Mouse (Mus musculus): ENCODE results near the gene Utf1.
A peak's percentile ranks its signal among the peaks of the same experiment; 100 is the strongest.

Utf1 gene

GRCm38 (mm10) chr7:139937810-139938209 lies 5.8 kb upstream of the Utf1 start:
- no peak for DNase-seq (ENCODE audit: low spot score in 2 of 2)

GRCm38 (mm10) chr7:139940476-139941209 lies 2.9 kb upstream of the Utf1 start:
- no peak for DNase-seq (ENCODE audit: low spot score in 2 of 2)

- DNase-seq (ENCODE audit: low spot score in 2 of 2): no peak
These were observed 977 bp downstream of the Utf1 start for GRCm38 (mm10) chr7:139944291-139945240.

- no peak for DNase-seq (ENCODE audit: low spot score in 2 of 2)
These were observed 1.9 kb downstream of the Utf1 start for GRCm38 (mm10) chr7:139945516-139945915.

- DNase-seq (ENCODE audit: low spot score in 2 of 2): no peak
These were observed 2.4 kb downstream of the Utf1 start for GRCm38 (mm10) chr7:139946032-139946431.

- peak; percentile 32 to 50 for DNase-seq (ENCODE audit: low spot score in 2 of 2)
These were observed 6.3 kb downstream of the Utf1 start for GRCm38 (mm10) chr7:139949893-139950282.

- peak; percentile 36 to 47 for DNase-seq (ENCODE audit: low spot score in 2 of 2)
These were observed 6.8 kb downstream of the Utf1 start for GRCm38 (mm10) chr7:139950283-139950971.

GRCm38 (mm10) chr7:139951079-139951478 lies 7.5 kb downstream of the Utf1 start:
- peak in 1 of 2 experiments; percentile 20 for DNase-seq (ENCODE audit: low spot score in 2 of 2)

GRCm38 (mm10) chr7:139951991-139952633 lies 8.5 kb downstream of the Utf1 start:
- DNase-seq (ENCODE audit: low spot score in 2 of 2): no peak

- no peak for DNase-seq (ENCODE audit: low spot score in 2 of 2)
These were observed 11.9 kb downstream of the Utf1 start for GRCm38 (mm10) chr7:139955505-139955904.

GRCm38 (mm10) chr7:139956658-139957057 lies 13.1 kb downstream of the Utf1 start:
- DNase-seq (ENCODE audit: low spot score in 2 of 2): no peak

- DNase-seq (ENCODE audit: low spot score in 2 of 2): no peak
These were observed 13.8 kb downstream of the Utf1 start for GRCm38 (mm10) chr7:139957437-139957836.

GRCm38 (mm10) chr7:139957958-139958357 lies 14.4 kb downstream of the Utf1 start:
- DNase-seq (ENCODE audit: low spot score in 2 of 2): no peak

GRCm38 (mm10) chr7:139961141-139961540 lies 17.6 kb downstream of the Utf1 start:
- no peak for DNase-seq (ENCODE audit: low spot score in 2 of 2)

- no peak for DNase-seq (ENCODE audit: low spot score in 2 of 2)
These were observed 20.2 kb downstream of the Utf1 start for GRCm38 (mm10) chr7:139963814-139964213.

GRCm38 (mm10) chr7:139967175-139967574 lies 23.6 kb downstream of the Utf1 start:
- DNase-seq (ENCODE audit: low spot score in 2 of 2): no peak

- DNase-seq (ENCODE audit: low spot score in 2 of 2): no peak
These were observed 24.8 kb downstream of the Utf1 start for GRCm38 (mm10) chr7:139968428-139968827.

- DNase-seq (ENCODE audit: low spot score in 2 of 2): peak; percentile 74 to 78
These were observed 25.9 kb downstream of the Utf1 start for GRCm38 (mm10) chr7:139969348-139970130.

- DNase-seq (ENCODE audit: low spot score in 2 of 2): peak; percentile 36 to 59
These were observed 26.8 kb downstream of the Utf1 start for GRCm38 (mm10) chr7:139970216-139970919.

- no peak for DNase-seq (ENCODE audit: low spot score in 2 of 2)
These were observed 27.4 kb downstream of the Utf1 start for GRCm38 (mm10) chr7:139970979-139971378.

All from urinary bladder, postnatal 36 days (tissue).